Mouse (Mus musculus): ENCODE results near the gene Nptn. TPM values are rescaled to one million over a fixed set of nuclear protein-coding genes. Genes with fewer than 3 reads are reported as not detected.

Nptn gene
- 1,000 to 10,000 TPM in 1 of 2 experiments, 100 to 1,000 TPM in 1; 987 to 1,013 TPM for total RNA-seq (2021)
- long read RNA-seq, experiment 1, transcript Nptn-201 (8 exons, 2,024 nt) = major isoform, 28 of 57 reads
- long read RNA-seq, experiment 1, partial matches to known transcripts = 4 of 57 reads
- long read RNA-seq, experiment 1, other reads (novel, unspliced or antisense) = 20 of 57 reads
- long read RNA-seq, experiment 2, transcript Nptn-201 (8 exons, 2,024 nt) = major isoform, 22 of 46 reads
- long read RNA-seq, experiment 2, partial matches to known transcripts = 3 of 46 reads
- long read RNA-seq, experiment 2, other reads (novel, unspliced or antisense) = 17 of 46 reads

DNA sequence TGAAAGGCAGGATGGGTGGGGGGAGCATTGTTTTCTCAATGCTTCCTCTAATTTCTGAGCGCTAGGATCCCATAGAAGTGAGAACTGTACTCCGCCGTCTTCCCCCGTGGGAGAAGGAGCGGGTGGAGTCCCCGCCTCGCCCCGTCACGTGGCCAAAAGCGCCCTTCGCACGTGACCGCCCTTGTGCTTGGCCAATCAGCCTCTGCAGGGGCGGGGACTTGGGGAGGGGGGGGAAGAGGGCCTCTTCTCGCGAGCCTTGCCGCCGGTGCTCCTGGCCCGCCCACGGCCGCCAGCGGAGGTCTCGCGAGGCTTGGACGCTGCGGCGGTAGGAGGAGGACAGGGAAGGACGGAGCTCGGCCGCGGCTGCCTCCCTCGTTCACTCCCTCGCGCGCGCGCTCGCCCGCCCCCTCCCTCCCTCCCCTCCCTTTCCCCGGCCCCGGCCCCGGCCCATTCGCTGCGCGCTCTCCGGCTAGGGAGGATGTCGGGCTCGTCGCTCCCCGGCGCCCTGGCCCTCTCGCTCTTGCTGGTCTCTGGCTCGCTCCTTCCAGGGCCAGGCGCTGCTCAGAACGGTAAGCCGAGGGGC lies at the start of gene Nptn:
TSS of gene Nptn (plus strand) at position 283 of the 583 bp plus-strand sequence.
- intact Hi-C loops (cut with DNase I) = loop anchor here (2.0 to 5.0 kb wide), 4 partner anchors 27 to 70 kb away; partner anchors contain the start of gene Cd276
- DNase-seq (ENCODE audit: low spot score in 2 of 2) = peak; percentile 98

DNA sequence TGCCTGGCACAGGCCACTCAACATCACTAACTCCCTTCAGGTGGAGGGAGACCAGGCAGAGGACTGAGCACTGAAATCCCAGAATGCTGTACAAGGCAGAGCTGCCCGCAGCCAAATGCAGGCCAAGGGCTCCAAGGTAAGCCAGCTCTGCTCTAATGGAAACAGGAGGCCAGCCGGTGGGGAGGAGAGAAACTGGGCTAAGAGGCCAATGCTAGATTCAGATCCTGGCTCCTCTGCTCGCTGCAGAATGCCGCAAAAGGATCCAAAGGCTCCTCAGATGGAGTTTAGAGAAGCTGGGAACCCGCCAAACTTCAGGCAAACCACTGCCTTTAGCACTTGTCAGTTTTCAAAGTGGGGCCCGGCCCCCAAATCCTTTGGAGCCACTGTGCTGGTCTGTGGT lies 48.7 kb upstream of the Nptn start:
- no peak for DNase-seq (ENCODE audit: low spot score in 2 of 2)
- intact Hi-C loops (cut with DNase I) = no loop called here

DNA sequence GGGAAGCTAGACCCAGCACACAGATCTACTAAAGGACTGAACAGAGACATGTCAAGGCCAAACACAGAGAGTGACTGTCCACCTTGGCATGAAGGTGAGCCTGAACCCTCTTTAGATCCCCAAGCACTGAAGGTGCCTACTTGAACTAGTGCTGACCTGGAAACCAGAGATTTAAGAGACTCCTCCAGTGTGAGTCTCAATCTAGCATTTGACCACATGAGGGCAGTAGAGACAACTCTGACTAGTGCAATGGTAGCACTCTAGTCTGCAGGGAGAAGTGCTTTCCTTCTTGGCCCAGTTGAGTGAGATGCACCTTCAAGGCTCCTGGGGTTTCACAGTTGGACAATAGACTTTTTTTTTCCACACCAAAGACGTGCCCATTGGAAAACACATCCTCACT lies 47.3 kb upstream of the Nptn start:
- DNase-seq (ENCODE audit: low spot score in 2 of 2) = peak; percentile 75 to 79
- intact Hi-C loops (cut with DNase I) = loop anchor here (2.0 kb wide), 1 partner anchor 204 kb away; no protein-coding TSS in a partner anchor

DNA sequence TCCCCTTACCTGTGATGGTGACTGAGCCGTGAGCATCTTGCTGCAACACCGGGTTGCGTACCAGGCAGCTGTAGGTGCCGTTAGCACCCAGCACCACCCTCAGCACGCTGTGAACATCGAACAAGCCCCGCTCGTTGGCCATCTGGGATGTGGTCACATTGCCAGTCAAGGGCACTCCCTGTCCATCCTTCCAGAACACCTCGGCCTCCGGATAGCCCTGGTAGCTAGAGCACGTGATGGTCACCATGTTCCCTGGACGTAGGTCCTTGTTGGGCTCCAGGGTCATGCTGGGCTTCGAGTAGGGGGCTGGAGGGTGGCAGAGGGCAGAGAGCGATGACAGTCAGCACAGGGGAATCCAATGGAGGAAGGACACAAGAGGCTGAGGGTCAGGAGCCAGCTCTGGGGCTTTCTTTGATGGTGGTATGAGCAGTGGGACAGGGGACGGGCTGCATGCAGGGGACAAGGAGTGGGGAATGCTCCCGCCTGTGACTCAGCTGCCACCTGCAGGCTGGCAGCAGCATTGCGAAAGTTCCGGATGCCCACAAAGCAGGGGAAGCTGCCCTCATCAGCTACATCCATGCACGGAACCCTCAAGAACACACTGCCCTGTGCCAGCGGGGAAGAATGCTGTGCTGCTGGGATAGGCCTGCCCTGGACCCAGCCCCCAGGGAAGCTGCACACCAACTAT lies 46.4 kb upstream of the Nptn start:
- intact Hi-C loops (cut with DNase I) = loop anchor here (2.0 kb wide), 1 partner anchor 205 kb away; no protein-coding TSS in a partner anchor
- DNase-seq (ENCODE audit: low spot score in 2 of 2) = peak; percentile 45 to 61

DNA sequence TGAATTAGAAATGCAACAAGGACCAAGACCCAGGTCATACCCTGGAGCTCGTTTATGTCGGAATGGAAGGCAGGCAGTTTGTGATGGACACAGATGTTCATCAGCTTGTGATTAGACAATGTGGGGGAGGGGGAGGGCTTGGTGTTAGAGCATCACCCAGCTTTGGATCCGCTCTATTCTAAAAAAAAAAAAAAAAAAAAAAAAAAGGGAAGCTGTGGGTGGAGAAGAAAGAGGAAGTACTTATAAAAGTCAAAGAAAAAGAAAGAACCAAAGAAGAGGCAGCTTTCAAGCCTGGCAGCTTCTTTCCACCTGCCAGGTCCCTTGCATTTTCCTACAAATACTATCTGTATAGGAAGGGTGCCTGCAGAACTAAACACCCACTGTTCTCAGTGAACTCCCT lies 44.3 kb upstream of the Nptn start:
- DNase-seq (ENCODE audit: low spot score in 2 of 2) = no peak
- intact Hi-C loops (cut with DNase I) = no loop called here

DNA sequence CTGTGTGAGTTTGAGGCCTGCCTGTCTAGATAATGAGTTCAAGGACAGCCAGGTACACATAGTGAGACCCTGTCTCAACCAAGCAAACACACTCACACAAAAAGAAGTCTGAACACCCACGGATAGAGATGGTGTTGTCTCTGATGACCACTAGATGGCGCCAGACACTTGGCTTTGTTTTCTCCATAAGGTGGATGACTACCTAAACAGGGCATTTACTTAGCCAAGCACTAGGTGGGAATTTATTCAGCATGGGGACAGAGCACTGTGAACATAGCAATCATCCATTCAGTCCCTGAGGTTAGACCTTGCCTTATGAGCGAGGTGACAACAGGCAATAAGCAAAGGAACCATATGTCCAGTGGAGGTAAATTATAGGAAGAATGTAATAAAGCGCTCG lies 42.2 kb upstream of the Nptn start:
- intact Hi-C loops (cut with DNase I) = loop anchor here (1.0 to 10.0 kb wide), 3 partner anchors 38 to 335 kb away; no protein-coding TSS in a partner anchor
- DNase-seq (ENCODE audit: low spot score in 2 of 2) = peak; percentile 64 to 69

DNA sequence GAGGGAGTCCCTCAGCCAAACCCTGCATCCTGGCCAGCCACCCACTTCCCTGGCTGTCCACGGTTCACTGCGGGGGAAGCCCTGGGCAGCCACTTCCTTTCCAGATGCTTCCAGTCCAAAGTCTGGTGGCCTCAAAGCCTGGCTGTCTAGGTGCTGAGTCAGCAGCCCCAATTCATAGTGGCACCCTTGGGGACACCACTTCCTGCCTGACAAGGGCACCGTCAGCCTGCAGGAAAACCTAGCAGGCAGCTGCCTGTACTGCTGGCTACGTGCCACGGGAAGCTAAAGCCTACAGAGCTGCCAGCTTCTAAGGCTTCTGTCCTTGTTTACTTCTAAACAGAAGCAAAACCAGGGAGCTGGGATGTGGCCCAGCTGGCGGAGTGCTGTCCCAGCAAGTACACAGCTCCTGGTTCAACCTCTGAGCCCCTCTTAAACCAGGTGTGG lies 40.1 kb upstream of the Nptn start:
- intact Hi-C loops (cut with DNase I) = loop anchor here (2.0 to 10.0 kb wide), 2 partner anchors 111 to 333 kb away; no protein-coding TSS in a partner anchor
- DNase-seq (ENCODE audit: low spot score in 2 of 2) = peak; percentile 83 to 89

DNA sequence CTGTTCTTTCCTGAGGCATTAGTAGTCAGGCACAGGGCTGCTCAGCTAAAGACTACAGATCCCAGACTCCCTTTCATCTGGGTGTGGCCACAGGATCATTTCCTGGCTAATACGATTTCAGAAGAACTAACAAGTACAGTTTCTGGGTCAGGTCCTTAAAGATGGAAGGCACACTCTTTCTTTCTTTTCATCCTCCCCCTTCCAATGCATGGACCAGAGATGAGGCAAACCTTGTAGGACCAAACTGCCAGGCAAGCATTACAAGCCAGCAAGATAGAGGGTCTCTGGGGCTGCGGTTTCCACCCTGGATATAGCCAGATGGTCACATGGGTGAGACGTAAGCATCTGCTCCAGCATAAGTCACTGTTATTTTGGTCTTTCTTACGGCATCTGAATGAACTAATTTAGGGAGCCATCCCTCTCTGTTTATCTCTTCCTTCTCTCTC lies 37.1 kb upstream of the Nptn start:
- intact Hi-C loops (cut with DNase I) = loop anchor here (10.0 kb wide), 1 partner anchor 330 kb away; no protein-coding TSS in a partner anchor

DNA sequence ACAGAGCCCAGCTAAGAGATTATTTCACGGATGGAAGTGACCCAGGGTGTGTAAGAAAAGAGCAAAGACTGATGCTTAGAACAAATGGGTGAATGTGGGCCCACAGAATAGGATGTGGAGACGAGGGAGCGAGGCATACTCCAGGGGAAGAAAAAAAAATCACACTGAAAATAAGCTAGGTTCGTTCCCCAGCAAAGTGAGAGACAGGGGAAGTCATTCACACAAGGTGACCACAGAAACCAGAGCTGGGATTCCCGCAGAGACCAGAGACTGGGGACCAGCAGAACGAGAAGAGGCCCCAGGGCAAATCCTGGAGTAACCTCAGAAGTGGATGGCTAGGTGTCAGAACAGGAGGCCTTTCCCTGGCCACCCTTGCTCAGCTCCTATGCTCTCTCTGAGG lies 36.6 kb upstream of the Nptn start:
- intact Hi-C loops (cut with DNase I) = loop anchor here (10.0 kb wide), 1 partner anchor 329 kb away; no protein-coding TSS in a partner anchor
- DNase-seq (ENCODE audit: low spot score in 2 of 2) = no peak

More for the DNA sequence above, 37.1 kb upstream of the Nptn start:
- peak; percentile 50 to 70 for DNase-seq (ENCODE audit: low spot score in 2 of 2)

DNA sequence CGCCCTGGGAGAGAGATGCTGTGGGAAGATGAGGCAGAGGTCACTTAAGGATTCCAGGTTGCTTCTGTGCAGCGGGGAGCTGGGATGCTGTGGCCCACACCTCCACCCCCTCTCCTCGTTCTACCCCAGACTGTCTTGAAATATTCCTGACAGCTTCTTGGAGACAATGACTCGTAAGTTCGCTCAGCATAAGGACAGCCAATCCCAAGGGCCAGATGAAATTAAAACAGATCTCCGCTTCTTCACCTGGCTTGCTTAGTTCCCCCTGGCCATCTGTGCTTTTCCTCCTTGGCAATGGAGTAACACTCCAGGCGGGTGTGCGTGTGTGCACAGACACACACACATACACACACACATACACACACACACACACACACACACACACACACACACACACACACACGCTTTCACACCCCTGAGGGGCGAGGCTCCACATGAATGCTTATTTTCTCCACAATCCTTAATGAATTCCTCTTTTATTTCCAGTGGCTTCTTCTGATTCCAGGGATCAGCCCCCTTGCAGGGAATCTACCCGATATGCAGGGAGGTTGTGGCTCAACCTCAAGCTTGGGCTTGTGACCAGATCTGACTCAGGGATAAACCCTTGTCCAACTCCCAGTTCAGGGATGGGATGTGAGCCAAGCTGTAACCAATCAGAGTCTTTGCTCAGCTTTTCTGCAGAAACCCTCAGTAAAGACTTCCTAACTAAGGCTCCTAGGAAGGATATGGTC lies 35.2 kb upstream of the Nptn start:
- intact Hi-C loops (cut with DNase I) = loop anchor here (2.0 to 10.0 kb wide), 2 partner anchors 36 to 328 kb away; partner anchors contain the start of gene Nptn
- peak; percentile 62 to 83 for DNase-seq (ENCODE audit: low spot score in 2 of 2)

DNA sequence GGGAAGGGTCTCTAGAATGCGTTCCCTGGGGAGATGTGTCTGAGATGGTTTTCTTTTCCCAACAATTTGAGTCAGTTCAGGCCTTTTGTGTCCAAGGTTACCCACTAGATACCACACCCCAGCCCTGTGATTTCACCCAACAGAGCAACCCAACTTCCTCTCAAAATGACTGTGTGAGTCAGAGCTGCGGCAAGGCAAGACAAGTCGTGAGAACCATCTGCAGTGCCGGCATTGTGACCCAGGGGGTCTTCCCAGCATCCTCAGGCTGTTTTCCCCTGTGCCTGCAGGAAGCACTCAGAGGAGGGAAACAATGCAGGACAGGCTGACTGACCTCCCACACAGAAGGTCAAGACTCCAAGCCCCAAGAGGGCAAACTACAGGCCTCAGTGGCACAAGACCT lies 33.1 kb upstream of the Nptn start:
- DNase-seq (ENCODE audit: low spot score in 2 of 2) = no peak
- intact Hi-C loops (cut with DNase I) = loop anchor here (10.0 kb wide), 1 partner anchor 326 kb away; no protein-coding TSS in a partner anchor

DNA sequence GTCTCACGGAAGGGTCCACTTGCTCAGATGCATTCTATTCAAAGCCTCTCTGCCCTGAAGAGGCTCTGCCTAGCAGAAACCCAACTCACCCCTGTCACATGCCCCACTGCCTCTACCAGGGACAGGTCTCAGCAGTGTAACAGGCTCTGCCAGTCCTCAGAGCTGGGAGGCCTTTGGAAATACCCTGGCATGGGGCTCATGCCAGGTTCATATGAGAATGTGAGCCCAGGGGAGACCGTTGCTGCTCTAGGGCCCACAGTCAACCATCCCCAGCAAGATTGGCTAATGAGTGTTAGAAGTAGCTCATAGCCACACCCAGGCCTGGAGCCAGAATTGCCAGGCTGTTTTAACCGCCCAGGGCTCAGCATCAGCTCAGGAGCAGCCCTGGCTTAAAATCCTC lies 32.3 kb upstream of the Nptn start:
- no peak for DNase-seq (ENCODE audit: low spot score in 2 of 2)
- intact Hi-C loops (cut with DNase I) = loop anchor here (10.0 kb wide), 1 partner anchor 325 kb away; no protein-coding TSS in a partner anchor

DNA sequence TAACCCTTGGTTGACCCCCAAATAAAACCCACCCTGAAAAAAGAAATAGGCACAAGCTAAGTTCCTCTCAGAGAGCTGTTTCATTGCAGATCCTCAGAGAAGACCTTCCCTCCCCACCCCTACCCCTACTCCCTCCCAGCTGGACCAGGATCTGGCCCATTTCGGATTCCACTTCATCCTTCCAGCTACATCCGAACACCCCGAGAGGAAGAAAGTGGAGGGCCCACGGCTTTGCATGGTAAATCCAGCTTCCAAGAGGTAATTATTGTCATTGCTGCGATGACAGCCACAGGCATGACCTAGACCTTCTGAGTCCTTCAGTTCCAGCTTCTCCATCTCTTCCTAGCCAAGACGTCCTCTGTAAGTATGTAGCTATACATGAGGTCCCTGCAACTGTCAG lies 31.1 kb upstream of the Nptn start:
- intact Hi-C loops (cut with DNase I) = no loop called here
- no peak for DNase-seq (ENCODE audit: low spot score in 2 of 2)

DNA sequence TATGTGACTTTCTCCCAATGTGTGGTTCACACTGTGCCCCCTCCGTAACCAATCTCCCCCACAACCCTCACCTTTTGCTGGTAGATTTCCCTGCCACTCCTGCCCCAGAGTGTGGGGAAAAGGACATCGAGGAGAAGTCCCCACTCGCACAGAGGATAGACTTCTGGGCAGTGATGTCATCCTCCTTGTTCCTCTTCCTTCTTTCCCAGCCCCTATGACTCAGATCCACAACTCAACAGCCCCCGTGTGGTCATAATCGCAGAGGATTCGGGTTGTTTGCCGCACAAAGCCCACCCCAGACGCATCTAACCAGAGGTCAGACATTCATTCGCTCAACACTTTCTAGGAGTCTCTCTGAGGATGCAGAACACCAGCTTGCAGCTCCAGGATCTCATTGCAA lies 30.0 kb upstream of the Nptn start:
- no peak for DNase-seq (ENCODE audit: low spot score in 2 of 2)
- intact Hi-C loops (cut with DNase I) = no loop called here

DNA sequence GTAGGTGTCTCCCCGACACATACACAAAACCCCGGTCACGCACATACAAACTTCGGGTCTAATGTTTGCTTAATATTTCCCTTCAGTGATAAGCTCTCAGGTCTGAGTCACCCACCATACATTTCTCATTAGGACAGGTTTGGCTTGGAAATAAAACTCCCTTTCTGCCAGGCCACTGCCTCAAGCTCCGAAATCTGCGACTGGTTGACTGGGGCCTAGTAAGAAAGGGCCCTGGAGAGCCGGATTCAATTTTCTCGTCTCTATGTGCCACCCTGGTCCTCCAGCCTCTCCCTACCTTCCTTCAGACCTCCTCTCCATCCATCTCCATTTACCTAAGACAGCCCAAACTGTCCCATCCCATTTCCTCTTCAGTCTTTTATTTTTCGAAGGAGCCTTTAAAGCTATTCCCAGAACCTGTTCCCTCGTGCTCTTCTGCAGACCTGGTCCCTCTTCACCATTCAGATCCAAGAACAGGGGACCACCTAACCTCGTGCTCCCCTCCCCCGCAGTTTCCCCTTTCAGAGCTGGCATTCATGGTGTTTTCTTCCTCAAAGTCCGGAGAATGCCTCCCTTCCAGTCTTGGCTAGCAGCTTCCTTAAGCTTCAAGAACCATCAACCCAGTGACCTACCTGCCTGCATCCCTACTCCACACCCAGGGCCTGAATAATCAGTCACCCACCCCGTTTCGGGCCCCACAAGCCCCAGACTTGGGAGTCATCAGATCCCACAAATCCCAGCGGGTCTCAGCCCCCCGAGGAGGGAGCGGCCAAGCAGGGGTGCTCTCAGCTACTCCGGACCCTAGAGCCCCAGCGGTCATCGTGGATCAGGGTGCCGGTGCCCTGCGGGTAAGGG lies 27.8 kb upstream of the Nptn start:
- intact Hi-C loops (cut with DNase I) = loop anchor here (2.0 kb wide), 1 partner anchor 29 kb away; the partner anchor contains the start of gene Nptn
- DNase-seq (ENCODE audit: low spot score in 2 of 2) = no peak

DNA sequence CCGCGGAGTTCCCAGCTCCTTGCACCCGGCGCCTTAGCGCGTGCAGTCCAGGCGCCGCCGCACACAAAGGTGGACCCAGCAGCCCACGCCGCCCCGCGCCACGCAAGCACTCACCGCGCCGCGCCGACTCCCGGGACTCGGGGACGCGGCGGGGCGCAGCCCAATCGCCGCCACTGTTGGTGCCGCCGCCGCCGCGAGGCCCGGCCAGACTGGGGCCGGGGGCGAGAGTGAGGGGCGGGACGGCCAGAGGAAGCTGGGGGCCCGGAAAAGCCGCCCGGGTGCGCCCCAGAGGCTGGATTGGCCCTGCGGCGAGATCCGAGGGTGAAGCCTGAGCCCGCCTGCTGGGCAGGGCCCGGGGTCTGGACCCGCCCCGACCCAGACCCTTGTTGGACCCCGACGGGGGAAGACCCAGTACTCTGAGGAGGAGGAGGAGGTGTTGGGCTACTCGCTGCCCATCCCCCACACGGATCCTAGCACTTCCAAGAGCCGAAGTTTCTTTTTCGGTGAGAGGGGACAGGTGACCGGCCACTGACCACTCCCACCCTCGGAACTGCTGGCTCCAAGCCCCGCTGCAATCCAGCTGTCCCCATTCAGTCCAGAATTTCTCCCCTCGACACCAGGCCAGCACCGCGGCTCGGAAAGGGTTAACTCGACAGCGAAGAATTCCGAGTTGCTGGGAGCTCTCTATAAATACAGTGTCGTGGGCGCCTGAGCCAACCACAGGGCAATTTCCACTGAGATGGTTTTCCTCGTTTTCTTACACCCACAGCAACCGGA lies 26.9 kb upstream of the Nptn start, which contains the start of gene Cd276:
TSS of gene Cd276 (minus strand) at position 530 of the 777 bp plus-strand sequence.
- peak; percentile 82 to 90 for DNase-seq (ENCODE audit: low spot score in 2 of 2)
- intact Hi-C loops (cut with DNase I) = loop anchor here (2.0 kb wide), 1 partner anchor 28 kb away; the partner anchor contains the start of gene Nptn
